Mouse (Mus musculus) embryonic stem cell, embryonic (primary cell): ENCODE measurements around the gene Set.

Experiments
- CTCF ChIA-PET, 4 experiments: fragments of 300-600 bp in 2 of 4; fragments of 350-600 bp in 2 of 4; sonication (Branson Sonifier 250); formaldehyde crosslinking; loops; one replicate each; lab custom pipeline; 2022; ENCODE audit warnings: inconsistent platforms in 2 of 4; lab: Charles Lee
- POLR2A ChIA-PET, 4 experiments: fragments of 300-600 bp in 2 of 4; fragments of 350-600 bp in 2 of 4; sonication (Branson Sonifier 250); formaldehyde crosslinking; loops; one replicate each; lab custom pipeline; 2022; ENCODE audit warnings: antibody characterized with exemption in 4 of 4, inconsistent platforms in 1 of 4; lab: Charles Lee

The Set gene

DNA sequence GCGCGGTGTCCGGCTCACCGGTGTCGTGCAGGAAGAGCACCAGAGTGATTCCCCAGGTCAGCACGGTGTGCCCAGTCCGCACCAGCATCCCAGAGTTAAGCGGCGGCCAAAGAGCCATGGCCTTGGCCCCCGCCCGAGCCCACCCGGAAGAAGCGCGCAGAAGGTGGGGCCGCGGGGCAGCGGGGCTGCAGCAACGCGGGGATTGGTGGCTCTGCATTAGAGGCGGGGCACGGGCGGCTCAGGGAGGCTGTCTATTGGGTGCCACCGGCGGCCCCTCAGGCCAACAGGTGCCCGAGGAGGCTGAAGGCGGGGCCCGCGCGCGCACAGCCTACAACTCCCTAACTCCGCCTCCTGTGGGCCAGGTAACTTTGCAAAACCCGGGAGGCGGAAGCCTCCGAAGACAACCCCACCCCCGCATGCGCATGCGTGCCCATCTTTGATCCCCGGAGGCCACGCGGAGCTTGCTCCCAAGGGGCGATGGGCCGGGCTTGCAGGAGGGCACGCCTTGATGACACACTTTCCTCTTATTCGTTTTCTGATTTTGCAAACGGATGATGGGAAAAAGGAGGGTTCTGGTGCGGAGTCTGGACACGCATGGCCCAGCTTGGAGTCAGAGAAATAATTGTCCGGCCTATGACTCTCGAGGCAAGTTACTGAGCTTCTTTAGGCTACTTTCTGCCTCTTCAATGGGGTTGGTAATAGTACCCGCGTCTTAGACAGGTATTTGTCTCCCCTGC lies 36.5 kb downstream of the Set start, which contains the start of gene Zdhhc12:
Gene Zdhhc12, minus strand, starts transcription at position 178 of the 737 bp plus-strand sequence.
- ChIA-PET POLR2A (interaction anchor here in 3 of 4 experiments (0.5 to 2.6 kb wide), 68 partner anchors 9 to 714 kb away, joined by 3 to 38 read pairs (median 4); partner anchors contain the start of genes Endog (in 3 of the 3), Kyat1 (in 2 of the 3), Pkn3 (in 2 of the 3) and Tbc1d13 (in 2 of the 3)), CTCF (interaction anchor here (0.6 to 1.8 kb wide), 12 partner anchors 14 to 342 kb away, joined by 3 to 23 read pairs (median 4); partner anchors contain the start of genes Pkn3 (in 2 of the 4) and Spout1 (in 1 of the 4))

DNA sequence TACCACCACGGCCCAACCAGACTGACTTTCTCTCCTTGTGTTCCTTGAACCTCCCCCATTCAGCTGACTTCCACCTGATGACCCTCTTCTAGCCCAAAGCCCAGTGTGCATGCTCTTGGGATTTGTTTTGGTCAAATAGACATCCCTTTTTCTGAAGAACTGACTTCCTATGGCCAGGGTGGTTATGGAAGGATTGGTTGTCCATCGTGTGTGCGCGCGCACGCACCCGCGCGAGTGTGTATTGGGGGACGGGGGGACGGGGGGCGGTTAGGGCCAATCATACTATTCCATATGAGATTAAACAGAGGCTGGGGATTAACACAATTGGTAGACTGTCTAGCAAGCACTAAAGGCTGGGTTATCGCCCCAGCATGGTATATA lies 37.0 kb downstream of the Set start:
- CTCF ChIA-PET: interaction anchor here in 3 of 4 experiments (0.6 to 1.8 kb wide), 12 partner anchors 15 to 428 kb away, joined by 3 to 23 read pairs (median 4); partner anchors contain the start of genes Pkn3 (in 2 of the 3) and Spout1 (in 1 of the 3)

DNA sequence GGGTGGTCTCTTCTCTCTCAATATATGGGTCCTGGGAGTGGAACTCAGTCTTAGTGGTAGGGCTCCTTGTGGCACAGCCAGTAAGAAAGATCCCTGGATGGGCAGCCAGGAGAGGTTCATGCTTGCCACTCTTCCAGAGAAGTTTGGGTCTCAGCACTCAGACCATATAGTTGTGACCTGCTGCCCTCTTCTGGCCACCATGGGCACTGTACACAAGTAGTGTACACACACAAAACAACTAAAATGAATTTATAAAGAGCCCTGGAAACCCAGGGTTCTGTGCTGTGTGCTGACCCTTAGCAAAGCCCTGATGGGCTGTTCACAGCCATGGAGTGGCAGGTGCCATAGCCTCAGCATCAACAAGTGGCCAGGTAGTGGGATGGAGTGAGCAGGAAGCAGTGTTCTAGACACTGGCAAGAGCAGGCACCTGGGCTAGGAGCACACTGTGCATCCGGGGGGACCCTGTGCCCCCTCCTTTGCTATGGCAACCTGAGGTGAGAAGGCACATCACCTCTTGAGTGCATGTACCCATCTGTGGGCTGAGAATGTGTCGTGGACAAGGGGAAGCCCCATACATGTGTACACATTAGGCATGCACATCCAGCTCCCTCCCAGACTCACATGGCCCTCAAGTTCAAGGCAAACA lies 38.8 kb downstream of the Set start:
- ChIA-PET POLR2A (interaction anchor here in 2 of 4 experiments (0.7 to 2.6 kb wide), 10 partner anchors 11 to 54 kb away, joined by 3 to 38 read pairs (median 8); partner anchors contain the start of genes Pkn3 (in 1 of the 2), Tbc1d13 (in 1 of the 2) and Wdr34 (in 1 of the 2)), CTCF (interaction anchor here in 3 of 4 experiments (0.5 to 1.8 kb wide), 7 partner anchors 10 to 64 kb away, joined by 3 to 5 read pairs (median 3); partner anchors contain the start of gene Pkn3 (in 1 of the 3))

More for the DNA sequence above, 37.0 kb downstream of the Set start:
- POLR2A ChIA-PET: interaction anchor here in 3 of 4 experiments (0.5 to 2.6 kb wide), 68 partner anchors 10 to 713 kb away, joined by 3 to 38 read pairs (median 4); partner anchors contain the start of genes Endog (in 3 of the 3), Kyat1 (in 2 of the 3), Pkn3 (in 2 of the 3) and Tbc1d13 (in 2 of the 3)

DNA sequence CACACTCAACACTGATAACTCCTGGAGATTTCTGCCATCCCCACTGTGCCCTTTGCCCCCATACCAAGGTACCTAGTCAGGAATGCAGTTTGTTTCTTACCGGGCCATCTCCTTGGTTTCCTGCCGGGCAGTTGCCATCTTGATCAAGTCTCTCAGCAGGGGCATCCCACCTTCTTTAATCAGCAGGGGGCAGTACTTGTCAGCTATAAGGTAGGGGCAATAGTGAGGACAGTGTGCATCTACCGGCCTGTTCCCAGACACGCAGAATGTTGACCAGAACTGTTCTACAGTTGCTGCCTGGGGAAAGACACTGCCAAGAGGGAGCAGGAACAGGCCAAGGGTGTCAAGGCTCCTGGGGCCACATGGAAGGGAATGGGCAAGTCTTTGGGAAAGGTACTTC lies 43.0 kb downstream of the Set start:
- CTCF ChIA-PET: interaction anchor here (0.5 to 1.2 kb wide), 5 partner anchors 62 to 729 kb away, joined by 3 to 5 read pairs (median 4); no protein-coding TSS in a partner anchor
- POLR2A ChIA-PET: interaction anchor here in 2 of 4 experiments (0.7 to 1.6 kb wide), 8 partner anchors 12 to 190 kb away, joined by 3 to 5 read pairs (median 4); partner anchors contain the start of genes Endog (in 1 of the 2) and Tbc1d13 (in 1 of the 2)

DNA sequence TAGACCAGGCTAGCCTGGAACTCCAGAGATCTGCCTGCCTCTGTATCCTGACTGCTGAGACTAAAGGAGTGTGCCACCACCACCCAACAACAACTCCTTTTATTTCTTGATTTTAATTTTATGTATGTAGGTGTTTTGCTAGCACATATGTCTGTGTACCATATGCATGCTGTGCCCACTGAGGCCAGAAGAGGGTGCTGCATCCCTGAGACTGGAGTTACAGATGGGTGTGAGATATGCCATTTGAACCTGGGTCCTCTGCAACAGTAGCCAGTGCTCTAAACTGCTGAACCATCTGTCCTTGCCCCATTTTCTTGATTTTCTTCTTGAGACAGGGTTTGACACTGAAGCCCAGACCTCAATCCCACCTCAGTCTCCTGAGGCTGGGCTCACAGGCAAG lies 49.2 kb downstream of the Set start:
- POLR2A ChIA-PET: interaction anchor here in 3 of 4 experiments (0.7 to 4.1 kb wide), 20 partner anchors 10 to 160 kb away, joined by 3 to 34 read pairs (median 3); partner anchors contain the start of genes Endog (in 2 of the 3), Tbc1d13 (in 2 of the 3) and Zdhhc12 (in 1 of the 3)
- CTCF ChIA-PET: interaction anchor here (0.6 to 1.7 kb wide), 25 partner anchors 10 to 352 kb away, joined by 3 to 25 read pairs (median 4); partner anchors contain the start of genes Endog (in 1 of the 4) and Spout1 (in 1 of the 4)

DNA sequence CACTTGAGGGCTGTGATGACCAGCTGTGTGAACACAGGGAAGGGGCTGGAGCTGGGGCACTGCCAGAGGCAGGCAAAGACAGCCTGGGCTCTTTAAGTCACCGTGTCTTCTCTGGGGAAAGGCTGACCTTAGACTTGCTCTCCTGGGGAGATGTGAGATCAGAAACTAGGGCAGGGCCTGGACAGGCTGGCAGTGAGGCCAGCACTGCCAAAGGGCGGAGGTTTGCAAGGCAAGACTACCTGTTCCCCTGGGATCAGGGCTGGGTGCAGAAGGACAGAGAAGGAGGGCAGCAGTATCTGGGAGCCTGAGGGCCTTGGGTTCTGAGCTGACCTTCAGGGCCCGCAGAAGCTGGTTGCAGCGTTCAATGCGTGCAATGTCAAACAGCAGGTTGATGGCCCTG lies 50.5 kb downstream of the Set start:
- CTCF ChIA-PET: interaction anchor here in 2 of 4 experiments (0.6 to 1.7 kb wide), 5 partner anchors 9 to 96 kb away, joined by 3 to 9 read pairs (median 3); partner anchors contain the start of gene Tbc1d13 (in 1 of the 2)
- POLR2A ChIA-PET: interaction anchor here in 2 of 4 experiments (0.6 to 4.1 kb wide), 7 partner anchors 9 to 71 kb away, joined by 3 to 34 read pairs (median 8); partner anchors contain the start of genes Tbc1d13 (in 2 of the 2) and Zer1 (in 1 of the 2)

DNA sequence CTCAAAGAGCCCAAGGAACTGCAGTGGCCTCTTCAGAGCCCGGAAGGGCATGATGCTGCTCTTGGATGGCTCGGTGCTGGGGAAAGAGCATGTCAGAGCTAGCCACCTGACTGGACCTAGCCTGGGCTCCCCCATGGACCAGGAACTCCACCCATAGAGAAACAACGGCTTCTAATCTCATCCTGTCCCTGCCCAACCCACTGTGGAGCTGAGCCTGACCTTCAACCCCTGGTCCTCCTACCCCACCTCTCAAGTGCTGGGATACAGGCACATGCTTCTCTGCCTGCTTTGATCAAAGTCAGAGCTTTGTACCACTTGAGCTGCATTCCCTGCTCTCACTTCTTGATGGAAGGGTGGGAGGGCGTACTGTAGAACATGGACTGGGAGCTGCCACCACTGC lies 51.1 kb downstream of the Set start:
- CTCF ChIA-PET: interaction anchor here (0.6 to 1.7 kb wide), 7 partner anchors 11 to 60 kb away, joined by 3 to 9 read pairs (median 3); partner anchors contain the start of genes Tbc1d13 (in 1 of the 4) and Wdr34 (in 1 of the 4)
- POLR2A ChIA-PET: interaction anchor here in 2 of 4 experiments (0.6 to 4.1 kb wide), 15 partner anchors 10 to 71 kb away, joined by 3 to 34 read pairs (median 3); partner anchors contain the start of genes Tbc1d13 (in 2 of the 2), Endog (in 1 of the 2) and Zer1 (in 1 of the 2)

DNA sequence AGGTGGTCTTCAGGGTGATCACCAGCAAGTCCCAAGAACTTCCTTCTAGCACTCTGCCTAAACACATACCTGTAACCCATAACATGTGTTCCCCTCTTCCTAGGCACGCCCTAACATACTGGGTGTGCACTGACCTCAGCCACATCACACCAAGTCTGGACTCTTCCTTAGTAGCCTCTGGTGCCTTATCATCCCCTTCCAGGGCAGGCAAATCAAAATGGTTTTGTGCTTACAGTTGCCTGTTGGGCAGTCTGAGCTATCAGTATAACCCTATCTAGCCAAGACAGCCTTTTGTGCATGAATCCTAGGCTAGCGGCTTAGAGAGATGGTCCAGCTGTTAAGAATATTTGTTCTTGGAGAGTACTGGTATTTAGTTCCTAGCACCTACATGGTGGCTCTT lies 54.3 kb downstream of the Set start:
- POLR2A ChIA-PET: interaction anchor here in 2 of 4 experiments (0.6 to 2.0 kb wide), 9 partner anchors 8 to 147 kb away, joined by 3 to 5 read pairs (median 3); partner anchors contain the start of gene Zer1 (in 2 of the 2)
- CTCF ChIA-PET: no interaction called here

DNA sequence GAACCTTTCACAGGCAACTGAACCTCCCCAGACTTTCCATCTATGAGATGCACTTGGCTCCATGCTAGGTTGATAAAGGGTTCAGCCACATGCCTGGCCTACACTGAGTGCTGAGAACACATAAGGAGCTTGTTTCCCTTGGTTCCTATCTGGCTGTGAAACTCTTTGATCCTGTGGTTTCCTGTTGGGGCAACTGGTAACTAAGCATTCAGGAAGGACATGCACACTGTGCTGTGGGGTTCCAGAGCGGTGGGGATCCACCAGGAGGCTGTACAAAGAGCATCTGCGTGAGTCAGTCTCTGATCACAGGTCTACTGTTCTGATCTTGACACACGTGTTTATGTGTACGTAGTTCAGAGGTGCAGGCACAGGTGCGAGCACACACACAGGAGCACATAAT lies 55.4 kb downstream of the Set start:
- ChIA-PET CTCF (interaction anchor here in 1 of 4 experiments (0.7 to 1.4 kb wide), 2 partner anchors 11 to 50 kb away, joined by 4 to 9 read pairs; no protein-coding TSS in a partner anchor), POLR2A (interaction anchor here in 3 of 4 experiments (0.6 to 2.0 kb wide), 9 partner anchors 11 to 291 kb away, joined by 3 to 6 read pairs (median 3); partner anchors contain the start of gene Zer1 (in 2 of the 3))

DNA sequence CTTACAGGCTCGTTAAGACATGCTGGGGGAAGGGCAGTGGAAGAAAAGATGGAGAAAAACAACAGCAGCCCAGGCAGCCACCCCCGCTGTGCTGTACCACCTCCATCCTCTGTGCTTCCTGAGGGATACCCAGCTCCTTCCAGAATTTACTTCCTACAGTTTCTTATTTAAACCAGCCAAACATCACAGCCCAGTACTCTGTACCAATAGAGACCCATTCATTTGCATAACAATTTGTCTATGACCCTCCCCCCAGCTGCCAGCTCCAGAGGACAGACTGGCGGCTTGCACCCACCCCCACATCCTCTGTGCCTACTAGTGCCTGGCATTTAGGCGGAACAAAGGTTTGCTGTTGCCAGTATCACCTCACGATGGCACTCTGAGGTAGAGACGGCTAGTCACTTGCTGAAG lies 62.5 kb downstream of the Set start:
- ChIA-PET CTCF (interaction anchor here in 2 of 4 experiments (1.0 to 1.6 kb wide), 3 partner anchors 13 to 137 kb away, joined by 3 to 6 read pairs (median 5); no protein-coding TSS in a partner anchor), POLR2A (interaction anchor here in 3 of 4 experiments (0.6 to 9.7 kb wide), 18 partner anchors 9 to 160 kb away, joined by 3 to 229 read pairs (median 4); partner anchors contain the start of genes Tbc1d13 (in 2 of the 3), Kyat1 (in 1 of the 3) and Zdhhc12 (in 1 of the 3))

DNA sequence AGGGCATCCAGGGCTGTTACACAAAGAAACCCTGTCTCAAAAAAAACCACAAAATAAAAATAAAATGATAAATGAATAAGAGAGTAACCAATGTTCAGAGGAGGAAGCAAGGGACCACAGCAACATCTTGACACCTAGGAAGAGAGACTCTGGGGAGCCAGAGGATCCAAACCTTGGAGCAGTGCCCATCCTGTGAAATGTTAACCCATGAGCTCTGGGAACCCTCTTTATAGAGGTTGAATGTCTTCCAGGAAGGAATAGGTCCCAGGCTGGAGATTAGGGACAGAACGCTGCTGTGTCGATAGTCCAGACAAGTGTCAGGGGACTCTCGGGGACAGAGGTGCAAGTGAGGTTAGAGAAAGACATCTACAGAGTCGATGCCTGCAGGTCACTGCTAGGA lies 63.1 kb downstream of the Set start:
- CTCF ChIA-PET: interaction anchor here in 1 of 4 experiments (1.6 kb wide), 1 partner anchor 42 kb away, joined by 6 read pairs; no protein-coding TSS in a partner anchor
- POLR2A ChIA-PET: interaction anchor here in 2 of 4 experiments (0.9 to 9.7 kb wide), 8 partner anchors 10 to 159 kb away, joined by 3 to 229 read pairs (median 7); partner anchors contain the start of gene Tbc1d13 (in 2 of the 2)
